Comparison of ENCODE assay signal across 8 mouse cellular contexts in genomic region chr11:106325566-106326206, GRCm38 (mm10). TPM values are rescaled to one million over a fixed set of nuclear protein-coding genes. Genes with fewer than 3 reads are reported as not detected.
A peak's percentile ranks its signal among the peaks of the same experiment; 100 is the strongest.
DNase-seq lines count a peak whose midpoint lies in the region; ATAC-seq and TF ChIP-seq lines count a peak whose summit lies in the region.
"Had no signal": no experiment of that assay in that cellular context is flagged by ENCODE, and none has a peak within 500 bp of the region (broad histone marks: within the 10 kb centered on the region; RNA-seq: fewer than 3 reads in every experiment).

No protein-coding gene starts in this region.

- no peak overlapping the region for H3K9ac ChIP-seq in ES-E14 (ENCODE audit: insufficient read depth, low read depth, low read length, poor library complexity, severe bottlenecking)
- H3K9ac ChIP-seq in lung, postnatal 0 days (replicated peaks; ENCODE audit: low read depth), result no peak overlapping the region

- TF ChIP-seq CTCF in lung, postnatal 0 days (IDR thresholded peaks at IDR 0.05), result peak; percentile 82

- H3K4me3 ChIP-seq in ES-E14 (ENCODE audit: insufficient read depth in 1 of 2, low read depth in 1 of 2, low read length in 2 of 2, poor library complexity in 1 of 2, severe bottlenecking in 1 of 2), result no peak overlapping the region
- H3K4me3 ChIP-seq in lung, postnatal 0 days (ENCODE audit: low read depth, low read length), result no peak overlapping the region

- TF ChIP-seq EP300 in lung, postnatal 0 days (IDR thresholded peaks at IDR 0.05), result no peak

- in situ Hi-C loops in ES-E14 (cut with MboI; ENCODE audit: low sequenced_read_pairs in 2 of 2, unreplicated experiment in 2 of 2), result no loop called here

- H3K27me3 ChIP-seq in lung, postnatal 0 days (replicated peaks; ENCODE audit: insufficient read depth, low read length), result no peaks in the 10 kb centered on the region

- peak; percentile 86 for DNase-seq in CD4-positive, CD25-positive, alpha-beta regulatory T cell, adult 2 months (ENCODE audit: low read depth, low spot score)
- DNase-seq in ES-E14 (ENCODE audit: low read depth, low spot score), result peak; percentile 44
- DNase-seq in cerebellum, adult 11-12 months, result peak; percentile 49
- DNase-seq in gastrocnemius, postnatal 25 days, result peak; percentile 52
- peak; percentile 85 for DNase-seq in kidney, postnatal 14 days
- DNase-seq in lung, postnatal 0 days (ENCODE audit: low spot score), result peak; percentile 63
- DNase-seq in spleen, adult 12 weeks (ENCODE audit: low spot score), result peak; percentile 58

- H3K36me3 ChIP-seq in ES-E14 (ENCODE audit: control insufficient read depth, insufficient read depth, low read length, poor library complexity, severe bottlenecking), result no peaks in the 10 kb centered on the region
- no peaks in the 10 kb centered on the region for H3K36me3 ChIP-seq in lung, postnatal 0 days (ENCODE audit: insufficient read depth, low read length)

- no peak overlapping the region for H3K4me2 ChIP-seq in lung, postnatal 0 days (replicated peaks; ENCODE audit: low read depth, low read length)

- ATAC-seq in lung, postnatal 0 days, result peak; percentile 37; the same call in 1 of the 2 replicates

- WGBS in lung, postnatal 0 days, result 64% methylated on average over 8 of the region's 8 CpGs

- peaks cover 0 to 5% of the 10 kb centered on the region in 2 experiments; a peak in 2 of 4 replicates for H3K4me1 ChIP-seq in ES-E14 (ENCODE audit: control insufficient read depth in 2 of 2, insufficient read depth in 2 of 2, low read length in 2 of 2, poor library complexity in 1 of 2)
- no peaks in the 10 kb centered on the region for H3K4me1 ChIP-seq in lung, postnatal 0 days (ENCODE audit: insufficient read depth, low read depth, low read length)

- no peak overlapping the region for H3K27ac ChIP-seq in ES-E14 (ENCODE audit: insufficient read depth, low read depth, low read length, poor library complexity, severe bottlenecking)
- no peak overlapping the region for H3K27ac ChIP-seq in lung, postnatal 0 days (ENCODE audit: low read length)

- no peaks in the 10 kb centered on the region for H3K9me3 ChIP-seq in ES-E14 (ENCODE audit: control insufficient read depth, insufficient read depth, low read depth, low read length)
- H3K9me3 ChIP-seq in lung, postnatal 0 days (ENCODE audit: low read length), result no peaks in the 10 kb centered on the region

TF ChIP-seq in ES-E14, 5 proteins besides CTCF, POLR2A, EP300 and RAD21:
- no peak for TF ChIP-seq CHD2 (IDR thresholded peaks at IDR 0.05; ENCODE audit: low read depth, low read length)
- TF ChIP-seq ZC3H11A (IDR thresholded peaks at IDR 0.05; ENCODE audit: borderline replicate concordance, low read depth, low read length), result 0 out of 2 replicates have a peak, but pooled peaks have one; percentile 14

RNA-seq across cellular contexts. Expression of gene Cd79b, which starts 11.1 kb away (rescaled TPM):
- 3.6 and 4.2 TPM in 2 replicates for total RNA-seq in ES-E14 (2012; rRNA removed)
- under 1 TPM; 0.51 to 0.70 TPM for total RNA-seq in gastrocnemius, postnatal 25 days (2021)
- 10.8 and 11.8 TPM in 2 replicates for polyA plus RNA-seq in lung, postnatal 0 days (2015; fragmentation: Nextera tagmentation; extraction: Ambion mirVana)

RNA-seq across cellular contexts. Expression of gene Gh, which starts 24.0 kb away (rescaled TPM):
- not detected in 2 replicates for total RNA-seq in ES-E14 (2012; rRNA removed)
- total RNA-seq in gastrocnemius, postnatal 25 days (2021), result not detected
- polyA plus RNA-seq in lung, postnatal 0 days (2015; fragmentation: Nextera tagmentation; extraction: Ambion mirVana), result not detected in 2 replicates
- polyA plus RNA-seq: heart, embryonic 16.5 days had no signal

RNA-seq across cellular contexts. Expression of gene Scn4a, which starts 27.4 kb away (rescaled TPM):
- 0.13 and 0.16 TPM in 2 replicates for total RNA-seq in ES-E14 (2012; rRNA removed)
- 100 to 1,000 TPM; 310 to 342 TPM for total RNA-seq in gastrocnemius, postnatal 25 days (2021)
- 0.04 TPM in 1 of 2 replicates, not detected in the other for polyA plus RNA-seq in lung, postnatal 0 days (2015; fragmentation: Nextera tagmentation; extraction: Ambion mirVana)

RNA-seq across cellular contexts. Expression of gene Prr29, which starts 39.6 kb away (rescaled TPM):
- not detected in 2 replicates for total RNA-seq in ES-E14 (2012; rRNA removed)
- 1 to 10 TPM; 7.0 to 8.0 TPM for total RNA-seq in gastrocnemius, postnatal 25 days (2021)
- 8.9 and 10.2 TPM in 2 replicates for polyA plus RNA-seq in lung, postnatal 0 days (2015; fragmentation: Nextera tagmentation; extraction: Ambion mirVana)

RNA-seq across cellular contexts. Expression of gene Tcam1, which starts 49.2 kb away (rescaled TPM):
- total RNA-seq in ES-E14 (2012; rRNA removed), result 1.0 and 1.3 TPM in 2 replicates
- under 1 TPM in 1 of 2 experiments, not detected in 1; 0.08 TPM for total RNA-seq in gastrocnemius, postnatal 25 days (2021)
- 0.06 and 0.07 TPM in 2 replicates for polyA plus RNA-seq in lung, postnatal 0 days (2015; fragmentation: Nextera tagmentation; extraction: Ambion mirVana)

Comparison
In these comparisons a context has a peak if more than half of its experiments do, and no peak if none do; other contexts are left out.
1. RNA of gene Scn4a, which starts 27.4 kb away (total RNA-seq): 310 to 342 TPM in gastrocnemius, postnatal 25 days; 0.13 to 0.16 TPM in ES-E14; every median in the first group is over 100 times any median in the second.
2. Peak in every context shown above with its lines, with median percentiles within 50 percentile points of each other: DNase-seq.